Mouse (Mus musculus) brain, embryonic 14.5 days (tissue): ENCODE results near the gene Sfmbt2.

Experiments used
- CTCF ChIP-seq: fragments of 200-500 bp; IDR thresholded peaks from 2 replicates; pipeline ENCODE4 v1.5.1; 2012; ENCODE audit warnings: inconsistent platforms, mild to moderate bottlenecking, moderate library complexity, borderline replicate concordance; ENCODE audit not compliant: insufficient read depth, insufficient read length; ENCODE audit errors: extremely low read depth
- POLR2A ChIP-seq: fragments of 200-500 bp; IDR thresholded peaks from 2 replicates; pipeline ENCODE4 v1.6.1; 2012; ENCODE audit warnings: mild to moderate bottlenecking, inconsistent platforms, borderline replicate concordance; ENCODE audit not compliant: poor library complexity, insufficient read depth, insufficient read length, severe bottlenecking; ENCODE audit errors: extremely low read depth

- TF ChIP-seq POLR2A (no peak), CTCF (no peak)
These were observed 4.0 kb upstream of the Sfmbt2 start for GRCm38 (mm10) chr2:10366284-10366683.
